Mouse (Mus musculus) midbrain, embryonic 12.5 days (tissue): ENCODE data around the gene Gas2. TPM values are rescaled to one million over a fixed set of nuclear protein-coding genes. Genes with fewer than 3 reads are reported as not detected.
A peak's percentile ranks its signal among the peaks of the same experiment; 100 is the strongest.

Source experiments
- ATAC-seq: fragments of 200-750 bp; cut with Nextera tagmentation; 2 replicates; pipeline ENCODE4 v1.8.0; 2017; ENCODE audit warnings: low read depth, moderate TSS enrichment, moderate library complexity; ENCODE audit not compliant: low FRiP score
- H3K27ac ChIP-seq: fragments of 300-500 bp; sonication (generic); replicated peaks from 2 replicates; pipeline ENCODE4 v1.5.1; 2016; ENCODE audit warnings: mild to moderate bottlenecking
- H3K27me3 ChIP-seq: fragments of 300-500 bp; sonication (generic); 2 replicates; pipeline ENCODE4 v1.6.1; 2016; ENCODE audit warnings: mild to moderate bottlenecking
- H3K36me3 ChIP-seq: fragments of 300-500 bp; sonication (generic); 2 replicates; pipeline ENCODE4 v1.6.1; 2016
- H3K4me1 ChIP-seq: fragments of 300-500 bp; sonication (generic); 2 replicates; pipeline ENCODE4 v1.6.1; 2016
- H3K4me2 ChIP-seq: fragments of 300-500 bp; sonication (generic); replicated peaks from 2 replicates; pipeline ENCODE4 v1.6.1; 2016; ENCODE audit warnings: mild to moderate bottlenecking, moderate library complexity
- H3K4me3 ChIP-seq: fragments of 300-500 bp; sonication (generic); 2 replicates; pipeline ENCODE4 v1.5.1; 2016; ENCODE audit warnings: mild to moderate bottlenecking
- H3K9ac ChIP-seq: fragments of 300-500 bp; sonication (generic); replicated peaks from 2 replicates; pipeline ENCODE4 v1.6.1; 2016; ENCODE audit warnings: mild to moderate bottlenecking, moderate library complexity
- H3K9me3 ChIP-seq: fragments of 300-500 bp; sonication (generic); 2 replicates; pipeline ENCODE4 v1.6.1; 2016; ENCODE audit warnings: mild to moderate bottlenecking
- WGBS: fragments of 180-500 bp; shearing (Covaris S2); methylation state at CpG from one replicate; pipeline ENCODE4 v1.1.7; 2016; 5-methylcytosine and 5-hydroxymethylcytosine counted together
- polyA plus RNA-seq: library from polyadenylated mRNA; unstranded; fragments of >200 nt; fragmentation: Nextera tagmentation; extraction: Ambion mirVana; gene quantifications from 2 replicates; pipeline ENCODE4 v1.2.1, GENCODE M21; 2016

The Gas2 gene
- polyA plus RNA-seq, 1 experiment from 2014 or later, result 32.7 TPM

DNA sequence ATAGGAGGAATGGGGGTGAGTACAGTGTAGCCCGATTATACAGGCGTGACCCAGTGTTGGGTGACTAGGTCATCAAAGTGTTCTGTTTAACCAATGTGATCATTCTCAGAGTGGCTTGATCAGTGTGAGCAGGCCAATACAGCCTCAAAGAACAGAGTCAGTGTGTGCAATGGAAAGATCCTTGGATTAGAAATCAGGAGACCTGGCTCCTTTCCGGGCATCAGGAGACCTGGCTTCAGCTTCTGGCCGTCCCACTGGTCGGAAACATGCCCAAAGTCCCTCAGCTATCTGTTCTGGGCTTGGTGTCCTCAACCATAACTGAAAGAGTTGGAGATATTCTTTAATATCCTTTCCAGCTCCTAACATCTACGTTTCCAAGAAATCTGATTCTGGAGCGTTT lies 27.8 kb downstream of the Gas2 start:
- 92% methylated on average over 7 of the region's 7 CpGs for WGBS
- H3K9me3 ChIP-seq, result no peaks in the 10 kb centered on the region

DNA sequence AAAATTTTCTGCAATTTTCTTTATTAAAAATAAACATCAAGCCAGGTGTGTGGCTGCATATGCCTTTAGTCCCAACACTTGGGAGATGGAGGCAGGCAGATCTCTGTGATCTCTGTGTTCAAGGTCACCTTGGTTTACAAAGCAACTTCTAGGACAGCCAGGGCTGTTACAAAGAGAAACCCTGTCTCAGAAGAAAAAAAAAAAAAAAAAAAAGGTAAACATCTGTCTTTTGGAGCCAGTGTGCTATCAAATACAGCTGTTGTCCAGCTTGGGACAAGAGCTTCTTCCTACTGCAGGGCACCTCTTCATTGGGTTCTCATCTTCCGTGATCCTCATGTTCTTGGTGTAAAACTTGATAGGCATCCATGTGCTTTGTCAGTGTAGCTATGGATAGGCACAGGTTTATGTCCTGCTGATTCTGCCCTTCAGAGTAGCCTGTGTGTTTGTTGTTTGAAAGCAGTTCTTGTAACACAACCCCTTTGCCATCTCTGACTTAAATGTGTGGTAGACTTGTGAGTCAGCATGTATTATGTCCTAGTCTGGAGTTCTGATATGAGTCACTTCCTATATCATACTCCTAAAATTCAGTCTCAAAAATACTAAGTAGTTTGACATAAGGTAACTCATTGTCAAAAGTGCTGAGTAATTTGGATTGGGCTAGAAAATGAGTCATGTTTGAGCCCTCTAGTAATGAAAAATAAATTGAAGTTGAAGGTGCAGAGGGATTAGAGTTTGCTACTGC lies 30.6 kb downstream of the Gas2 start:
- H3K27ac ChIP-seq, result no peak overlapping the region
- H3K4me2 ChIP-seq, result no peak overlapping the region
- H3K27me3 ChIP-seq, result no peaks in the 10 kb centered on the region
- no peak overlapping the region for H3K9ac ChIP-seq
- 88% methylated on average over 1 of the region's 1 CpGs for WGBS
- no peak for ATAC-seq
- no peak overlapping the region for H3K4me3 ChIP-seq
- no peaks in the 10 kb centered on the region for H3K4me1 ChIP-seq
- no peaks in the 10 kb centered on the region for H3K9me3 ChIP-seq
- no peaks in the 10 kb centered on the region for H3K36me3 ChIP-seq

More for the DNA sequence above, 27.8 kb downstream of the Gas2 start:
- H3K27me3 ChIP-seq, result no peaks in the 10 kb centered on the region
- no peaks in the 10 kb centered on the region for H3K36me3 ChIP-seq
- no peak overlapping the region for H3K4me2 ChIP-seq
- H3K4me3 ChIP-seq, result no peak overlapping the region
- no peak for ATAC-seq
- no peak overlapping the region for H3K9ac ChIP-seq
- no peak overlapping the region for H3K27ac ChIP-seq
- H3K4me1 ChIP-seq, result no peaks in the 10 kb centered on the region

DNA sequence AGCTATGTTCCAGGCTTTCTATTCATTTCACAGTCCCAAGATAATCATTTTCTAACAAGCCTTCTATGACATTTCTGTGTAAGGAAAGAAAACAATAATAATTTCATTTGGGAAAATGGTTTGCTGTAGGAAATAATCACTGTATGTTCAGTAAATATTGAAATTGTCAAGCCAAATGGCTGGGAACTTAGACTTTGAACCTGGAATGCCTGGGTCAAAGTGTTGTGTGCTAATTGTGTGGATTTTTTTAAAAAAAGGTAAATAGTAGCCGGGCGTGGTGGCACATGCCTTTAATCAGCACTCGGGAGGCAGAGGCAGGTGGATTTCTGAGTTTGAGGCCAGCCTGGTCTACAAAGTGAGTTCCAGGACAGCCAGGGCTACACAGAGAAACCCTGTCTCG lies 31.2 kb downstream of the Gas2 start:
- Histone ChIP-seq H3K27ac (no peak overlapping the region), H3K9me3 (no peaks in the 10 kb centered on the region), H3K9ac (no peak overlapping the region), H3K27me3 (no peaks in the 10 kb centered on the region), H3K36me3 (no peaks in the 10 kb centered on the region), H3K4me1 (no peaks in the 10 kb centered on the region), H3K4me3 (no peak overlapping the region), H3K4me2 (no peak overlapping the region)
- 86% methylated on average over 4 of the region's 4 CpGs for WGBS
- no peak for ATAC-seq

DNA sequence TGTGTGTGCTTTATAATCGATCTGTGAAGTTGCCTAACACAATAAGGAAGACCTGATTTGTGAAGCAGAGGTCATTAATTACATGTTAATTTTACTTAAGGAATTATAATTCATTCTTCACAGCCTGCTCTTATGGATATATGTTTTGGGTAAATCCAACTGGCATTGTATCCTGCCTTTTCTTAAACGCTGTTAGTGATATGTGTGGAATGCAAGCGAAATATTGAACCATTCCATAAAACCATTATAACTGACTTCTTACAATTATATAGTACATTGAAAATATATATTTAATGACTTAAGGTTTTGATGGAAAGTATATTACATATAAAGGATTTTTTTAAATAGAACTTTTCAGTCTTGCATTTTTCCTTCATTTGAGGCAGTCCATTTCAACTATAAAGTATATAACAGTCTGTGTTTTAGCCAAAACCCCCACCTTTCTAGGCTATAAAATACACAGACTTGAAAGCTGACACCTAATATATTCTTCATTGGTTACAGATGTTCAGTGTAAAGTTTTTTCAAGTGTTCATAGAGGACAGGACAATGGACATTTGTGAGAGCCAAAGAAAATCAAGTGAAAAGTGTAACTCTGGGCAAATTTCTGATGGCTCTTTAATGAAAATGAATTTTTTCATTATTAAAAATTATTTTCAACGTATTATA lies 32.5 kb downstream of the Gas2 start:
- no peak overlapping the region for H3K9ac ChIP-seq
- no peak overlapping the region for H3K4me3 ChIP-seq
- H3K27me3 ChIP-seq, result no peaks in the 10 kb centered on the region
- 79% methylated on average over 4 of the region's 4 CpGs for WGBS
- H3K4me2 ChIP-seq, result no peak overlapping the region
- H3K4me1 ChIP-seq, result no peaks in the 10 kb centered on the region
- H3K9me3 ChIP-seq, result no peaks in the 10 kb centered on the region
- no peaks in the 10 kb centered on the region for H3K36me3 ChIP-seq
- H3K27ac ChIP-seq, result no peak overlapping the region
- no peak for ATAC-seq

DNA sequence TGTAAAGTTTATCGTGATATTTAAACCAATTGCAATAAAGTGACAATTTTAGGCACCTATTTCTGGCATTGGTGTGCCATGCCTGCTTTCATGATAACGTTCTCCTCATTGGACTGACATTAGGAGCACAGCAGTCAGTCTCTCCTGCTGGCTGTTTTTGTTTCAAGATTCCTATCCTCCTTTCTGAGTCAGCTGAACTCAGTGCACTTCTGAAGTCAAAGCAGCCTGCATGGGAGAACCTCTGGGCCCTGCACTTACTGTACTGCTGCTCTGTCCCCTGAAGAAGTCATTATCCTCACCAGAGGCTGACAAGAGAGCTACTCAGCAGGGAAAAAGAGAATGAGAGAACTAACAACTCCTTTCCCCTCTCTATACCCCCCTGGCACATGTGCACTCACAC lies 33.1 kb downstream of the Gas2 start:
- Histone ChIP-seq H3K4me3 (no peak overlapping the region), H3K9me3 (no peaks in the 10 kb centered on the region), H3K27ac (no peak overlapping the region), H3K4me1 (no peaks in the 10 kb centered on the region), H3K4me2 (no peak overlapping the region), H3K36me3 (no peaks in the 10 kb centered on the region), H3K9ac (no peak overlapping the region), H3K27me3 (no peaks in the 10 kb centered on the region)
- 58% methylated on average over 2 of the region's 2 CpGs for WGBS
- ATAC-seq, result no peak

DNA sequence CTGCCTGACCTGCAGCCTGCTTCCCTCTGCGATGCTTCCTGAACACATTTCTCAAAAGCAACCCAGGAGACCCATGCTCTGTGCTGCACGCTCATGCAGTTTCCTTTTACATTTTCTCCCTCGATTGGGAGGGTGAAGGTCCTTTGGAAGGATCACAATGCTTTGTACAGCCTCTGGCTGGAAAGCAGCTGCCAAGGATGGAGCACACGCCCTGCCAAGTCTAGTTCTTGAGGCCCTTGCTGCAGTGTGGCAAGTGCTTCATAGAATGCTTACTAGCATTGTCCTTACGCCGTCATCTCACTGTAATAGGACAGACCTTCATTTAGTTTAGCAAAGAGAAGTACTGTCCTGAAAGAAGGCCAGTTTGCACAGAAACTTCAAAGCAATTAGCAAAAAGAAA lies 37.3 kb downstream of the Gas2 start:
- Histone ChIP-seq H3K27me3 (no peaks in the 10 kb centered on the region), H3K27ac (no peak overlapping the region), H3K4me3 (no peak overlapping the region), H3K9ac (no peak overlapping the region), H3K4me2 (no peak overlapping the region), H3K9me3 (no peaks in the 10 kb centered on the region), H3K4me1 (no peaks in the 10 kb centered on the region), H3K36me3 (no peaks in the 10 kb centered on the region)
- 81% methylated on average over 6 of the region's 6 CpGs for WGBS
- no peak for ATAC-seq

DNA sequence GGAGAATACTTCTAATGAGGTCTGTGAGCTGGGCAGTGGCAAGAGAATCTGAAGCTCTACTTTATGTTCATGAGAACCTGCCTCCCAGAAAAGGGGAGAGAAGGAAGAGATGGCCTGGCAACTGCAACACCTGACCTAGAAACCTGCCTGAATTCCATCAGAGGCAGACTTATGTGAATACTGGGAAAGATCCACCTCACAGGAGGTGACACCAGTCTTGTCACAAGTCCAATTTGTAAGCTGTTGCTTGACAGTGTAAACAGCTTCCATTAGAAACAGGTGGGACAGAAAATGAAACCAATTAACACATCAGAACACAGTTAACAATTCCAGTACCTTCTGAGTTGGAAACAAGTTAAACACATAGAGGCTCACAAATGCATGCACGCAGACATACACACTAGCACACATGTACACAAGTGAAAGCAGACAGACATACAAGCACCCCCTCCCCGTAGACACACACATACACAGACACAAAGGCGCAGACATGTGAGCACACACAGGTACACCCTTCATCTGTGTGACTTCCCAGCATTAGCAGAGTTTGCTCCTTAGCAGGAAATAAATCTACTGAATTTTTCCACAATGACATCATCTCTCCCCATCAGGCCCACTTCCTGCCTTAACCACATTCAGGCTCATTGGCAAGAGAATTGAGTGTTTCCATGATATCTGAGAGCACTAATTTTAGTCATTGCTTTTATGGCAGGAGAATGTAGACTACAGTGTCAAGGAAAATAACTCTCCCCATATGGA lies 51.7 kb downstream of the Gas2 start:
- H3K36me3 ChIP-seq, result no peaks in the 10 kb centered on the region
- 91% methylated on average over 3 of the region's 3 CpGs for WGBS
- no peaks in the 10 kb centered on the region for H3K4me1 ChIP-seq
- H3K27me3 ChIP-seq, result no peaks in the 10 kb centered on the region
- no peak overlapping the region for H3K27ac ChIP-seq
- ATAC-seq, result no peak
- no peaks in the 10 kb centered on the region for H3K9me3 ChIP-seq
- H3K9ac ChIP-seq, result no peak overlapping the region
- H3K4me3 ChIP-seq, result no peak overlapping the region
- no peak overlapping the region for H3K4me2 ChIP-seq

DNA sequence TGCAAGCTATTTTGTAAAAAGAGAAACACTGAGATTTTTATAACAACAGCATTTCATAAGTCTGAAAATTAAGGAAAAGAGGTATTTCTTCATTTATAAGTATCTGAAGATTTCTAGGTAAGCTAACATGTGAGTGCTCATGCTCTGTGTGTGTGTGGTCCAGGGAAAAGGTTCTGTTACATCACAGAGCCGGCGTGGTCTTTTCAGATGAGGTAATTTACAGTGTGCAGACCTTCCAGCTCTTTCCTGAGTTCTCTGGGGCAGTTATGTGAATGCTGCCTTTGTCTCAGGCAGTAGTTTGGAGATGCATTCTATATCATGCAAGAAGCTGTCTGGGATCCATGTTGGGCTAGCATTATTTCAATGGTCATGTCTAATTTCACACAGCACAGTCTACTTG lies 52.3 kb downstream of the Gas2 start:
- Histone ChIP-seq H3K27me3 (no peaks in the 10 kb centered on the region), H3K36me3 (no peaks in the 10 kb centered on the region), H3K9me3 (no peaks in the 10 kb centered on the region), H3K27ac (no peak overlapping the region), H3K4me2 (no peak overlapping the region), H3K4me3 (no peak overlapping the region), H3K9ac (no peak overlapping the region), H3K4me1 (no peaks in the 10 kb centered on the region)
- ATAC-seq, result no peak
- 89% methylated on average over 2 of the region's 2 CpGs for WGBS

DNA sequence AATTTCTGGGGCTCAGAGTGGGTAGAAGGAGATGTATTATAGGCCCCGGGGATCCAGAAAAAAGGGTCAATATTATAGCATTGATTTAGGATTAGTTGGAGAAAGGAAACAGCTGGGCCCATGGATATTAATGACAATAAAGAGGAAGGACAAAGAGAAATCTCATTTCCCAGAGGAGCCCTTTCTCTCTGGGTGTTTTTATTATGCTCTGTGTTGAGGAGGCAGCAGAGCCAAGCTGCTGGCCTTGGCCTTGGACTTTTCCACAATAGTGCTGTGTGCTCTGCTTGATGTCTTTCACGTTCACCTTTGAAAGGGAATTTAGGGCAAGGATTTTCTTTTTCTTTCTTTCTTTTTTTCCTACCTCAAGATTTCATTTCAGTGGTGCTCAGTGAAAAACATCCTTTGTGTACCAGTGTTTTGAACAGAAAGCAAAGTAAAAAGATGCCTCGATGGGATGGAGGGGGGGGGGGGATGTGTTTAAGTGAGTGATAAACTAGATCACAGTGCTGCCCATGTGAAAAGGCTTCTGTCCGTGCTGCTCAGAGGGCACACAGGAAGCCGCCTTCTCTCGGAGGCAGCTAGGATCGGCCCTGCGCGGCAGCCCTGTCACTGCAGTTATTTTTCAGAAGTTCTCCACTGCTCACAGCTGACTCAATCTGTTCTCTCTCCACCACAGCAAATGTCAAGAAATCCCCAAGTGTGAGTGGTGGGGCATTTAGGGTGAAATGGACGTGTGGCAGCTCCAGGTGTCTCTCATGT lies 67.1 kb downstream of the Gas2 start:
- Histone ChIP-seq H3K4me1 (peaks cover 20% of the 10 kb centered on the region), H3K4me2 (peak overlapping the region; percentile 35), H3K27ac (peak overlapping the region; percentile 94), H3K36me3 (no peaks in the 10 kb centered on the region), H3K27me3 (no peaks in the 10 kb centered on the region), H3K9me3 (no peaks in the 10 kb centered on the region), H3K9ac (peak overlapping the region; percentile 43; the same call in 1 of the 2 replicates), H3K4me3 (no peak overlapping the region)
- ATAC-seq, result peak; percentile 94
- 15% methylated on average over 10 of the region's 10 CpGs for WGBS

DNA sequence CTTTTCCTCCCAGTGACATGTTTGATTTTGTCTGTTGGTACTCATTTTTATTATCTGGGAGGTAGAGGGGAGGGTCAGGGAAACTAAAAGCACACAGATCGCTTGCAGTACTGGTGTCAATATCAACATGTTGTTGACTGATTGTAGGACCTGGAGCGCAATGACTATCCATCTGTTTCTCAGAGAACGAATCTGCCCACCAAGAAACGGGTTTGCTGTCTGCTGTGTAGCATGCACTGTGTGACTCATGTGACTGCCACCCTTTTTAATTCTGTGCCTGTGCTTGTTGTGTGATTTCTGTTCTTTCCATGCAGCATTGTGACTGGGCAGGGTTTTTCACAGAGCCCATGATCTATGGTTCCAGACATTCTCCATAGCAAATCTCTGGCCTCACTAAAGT lies 69.4 kb downstream of the Gas2 start:
- WGBS, result 79% methylated on average over 4 of the region's 4 CpGs
- 0 out of 2 replicates have a peak overlapping the region, but pooled peaks have one; percentile 25 for H3K27ac ChIP-seq
- H3K27me3 ChIP-seq, result no peaks in the 10 kb centered on the region
- peaks cover 20% of the 10 kb centered on the region for H3K4me1 ChIP-seq
- H3K4me3 ChIP-seq, result no peak overlapping the region
- no peak overlapping the region for H3K9ac ChIP-seq
- H3K4me2 ChIP-seq, result no peak overlapping the region
- H3K9me3 ChIP-seq, result no peaks in the 10 kb centered on the region
- no peak for ATAC-seq
- H3K36me3 ChIP-seq, result no peaks in the 10 kb centered on the region

DNA sequence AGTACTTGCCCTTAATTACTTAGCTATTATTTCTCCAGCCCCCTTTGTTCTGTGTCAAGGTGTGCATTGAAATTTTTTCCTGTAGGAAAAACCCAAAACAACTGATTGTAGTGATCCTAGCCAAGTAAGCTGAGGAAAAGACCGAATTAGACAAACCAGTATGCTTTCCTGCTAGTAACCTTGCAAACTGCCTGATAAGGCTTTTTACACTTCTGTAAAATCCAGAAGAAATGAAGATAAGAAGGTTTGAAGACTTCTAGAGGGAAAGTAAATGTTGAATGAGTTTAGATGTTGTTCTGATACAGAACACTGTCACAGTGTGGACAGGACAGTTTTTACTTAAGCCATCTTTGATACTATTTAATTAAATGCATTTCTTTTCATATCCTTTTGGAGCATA lies 75.5 kb downstream of the Gas2 start:
- Histone ChIP-seq H3K4me3 (no peak overlapping the region), H3K9me3 (no peaks in the 10 kb centered on the region), H3K9ac (no peak overlapping the region), H3K27me3 (no peaks in the 10 kb centered on the region), H3K36me3 (no peaks in the 10 kb centered on the region), H3K27ac (no peak overlapping the region), H3K4me2 (no peak overlapping the region), H3K4me1 (no peaks in the 10 kb centered on the region)
- 84% methylated on average over 1 of the region's 1 CpGs for WGBS
- ATAC-seq, result no peak

DNA sequence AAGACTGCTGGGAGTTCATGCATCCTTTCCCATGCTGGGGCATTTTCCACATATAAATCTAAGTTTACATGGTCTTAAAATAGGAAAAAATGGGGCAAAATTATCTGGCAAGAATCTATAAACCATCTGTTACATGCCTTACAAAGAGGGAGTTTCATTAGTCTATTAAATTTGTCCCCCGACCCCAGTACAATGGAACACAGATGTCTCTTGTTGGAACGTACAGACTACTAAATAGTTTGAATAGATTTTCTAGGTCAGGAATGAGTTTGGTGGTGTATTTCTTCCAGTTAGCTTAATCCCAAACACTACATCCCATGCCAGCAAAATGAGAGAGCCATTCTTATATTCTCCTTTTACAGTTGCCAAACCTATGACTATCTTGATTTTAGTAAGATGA lies 78.6 kb downstream of the Gas2 start:
- Histone ChIP-seq H3K9ac (no peak overlapping the region), H3K36me3 (no peaks in the 10 kb centered on the region), H3K4me2 (no peak overlapping the region), H3K4me1 (no peaks in the 10 kb centered on the region), H3K9me3 (no peaks in the 10 kb centered on the region), H3K27me3 (no peaks in the 10 kb centered on the region), H3K27ac (no peak overlapping the region), H3K4me3 (no peak overlapping the region)
- no peak for ATAC-seq
- WGBS, result 75% methylated on average over 2 of the region's 2 CpGs
